Mouse (Mus musculus): ENCODE data around the gene Clic4. TPM values are rescaled to one million over a fixed set of nuclear protein-coding genes. Genes with fewer than 3 reads are reported as not detected.
A peak's percentile ranks its signal among the peaks of the same experiment; 100 is the strongest.

Clic4 gene
- polyA plus RNA-seq, 1 experiment from 2014 or later = 147 TPM

DNA sequence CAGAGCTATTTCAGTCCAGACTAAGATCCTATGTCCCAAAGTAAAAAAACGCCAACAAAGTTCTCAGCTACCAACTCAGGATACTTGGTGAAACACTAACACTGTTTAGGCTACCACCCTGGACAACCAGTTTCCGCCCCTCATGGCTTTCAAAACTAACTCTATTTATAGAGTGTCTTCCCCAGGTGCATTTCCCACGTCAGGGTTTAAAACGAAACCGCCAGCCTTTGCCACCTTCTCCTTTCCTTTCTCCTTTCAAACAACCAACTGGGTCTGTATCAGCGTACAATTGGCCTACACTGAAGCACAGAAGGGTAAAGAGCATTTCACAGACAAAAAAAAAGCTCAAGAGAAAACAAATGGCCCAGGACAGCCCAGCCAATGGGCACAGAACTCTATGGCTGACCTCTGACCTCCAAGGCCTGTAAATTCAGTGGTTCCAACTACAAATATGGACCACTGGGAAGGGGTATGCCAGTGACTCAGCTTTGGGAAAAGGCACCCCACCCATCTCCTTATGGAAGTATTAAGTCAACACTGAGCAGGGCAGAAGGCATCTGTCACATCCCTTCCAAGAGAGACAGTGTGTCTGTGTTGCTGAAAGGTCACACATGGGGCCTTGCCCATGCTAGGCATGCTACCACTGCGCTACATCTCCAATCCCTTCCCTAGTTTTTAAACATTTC lies 2.8 kb downstream of the Clic4 start:
- no peak for DNase-seq (ENCODE audit: low spot score)
- no peaks in the 10 kb centered on the region for H3K9me3 ChIP-seq (replicated peaks; ENCODE audit: low read length)
- WGBS = 59% methylated on average over 7 of the region's 7 CpGs
- peak overlapping the region; percentile 89; the same call in 1 of the 2 replicates for H3K9ac ChIP-seq (ENCODE audit: low read depth, low read length)
- no peak for TF ChIP-seq CTCF (IDR thresholded peaks at IDR 0.05; ENCODE audit: low read depth)
- H3K4me3 ChIP-seq (replicated peaks; ENCODE audit: low read depth, low read length) = peak overlapping the region; percentile 83
- no peaks in the 10 kb centered on the region for H3K36me3 ChIP-seq (ENCODE audit: insufficient read depth, low read length)
- ATAC-seq (replicated peaks; ENCODE audit: low FRiP score, low read depth) = no peak
- peaks cover 34% of the 10 kb centered on the region for H3K4me1 ChIP-seq (replicated peaks; ENCODE audit: insufficient read depth, low read length)
- H3K27me3 ChIP-seq (ENCODE audit: insufficient read depth, low read length) = no peaks in the 10 kb centered on the region
- H3K4me2 ChIP-seq (ENCODE audit: low read length) = peak overlapping the region; percentile 53
- H3K27ac ChIP-seq = 0 out of 2 replicates have a peak overlapping the region, but pooled peaks have one; percentile 37

DNA sequence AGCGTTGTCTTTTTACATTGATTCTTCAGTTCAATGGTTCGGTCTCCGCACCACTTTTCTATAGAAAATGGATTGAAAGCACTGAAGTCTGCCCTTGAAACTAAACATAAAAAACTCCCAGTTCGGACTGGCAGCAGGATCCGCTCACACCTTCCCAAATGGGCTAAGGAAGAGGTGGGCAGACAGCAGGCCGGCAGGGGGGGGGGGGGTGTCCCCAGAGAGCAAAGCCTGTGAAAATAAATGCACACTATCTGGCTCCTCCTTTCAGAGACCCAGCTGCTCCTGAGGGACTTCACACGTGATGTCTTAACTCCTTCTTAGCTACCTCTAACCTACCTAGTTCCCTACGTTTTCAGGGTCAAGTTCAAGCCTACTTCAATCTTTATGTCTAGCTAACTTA lies 5.1 kb downstream of the Clic4 start:
- no peak for ATAC-seq (replicated peaks; ENCODE audit: low FRiP score, low read depth)
- Histone ChIP-seq H3K4me1 (replicated peaks; ENCODE audit: insufficient read depth, low read length) (peaks cover 27% of the 10 kb centered on the region; the same call in 1 of the 2 replicates), H3K4me2 (ENCODE audit: low read length) (peak overlapping the region; percentile 13), H3K27ac (peak overlapping the region; percentile 47; the same call in 1 of the 2 replicates), H3K9ac (ENCODE audit: low read depth, low read length) (no peak overlapping the region), H3K36me3 (ENCODE audit: insufficient read depth, low read length) (0 out of 2 replicates have a peak, but pooled peaks cover 2% of the 10 kb centered on the region), H3K4me3 (replicated peaks; ENCODE audit: low read depth, low read length) (no peak overlapping the region), H3K9me3 (replicated peaks; ENCODE audit: low read length) (no peaks in the 10 kb centered on the region), H3K27me3 (ENCODE audit: insufficient read depth, low read length) (no peaks in the 10 kb centered on the region)
- no peak for TF ChIP-seq CTCF (IDR thresholded peaks at IDR 0.05; ENCODE audit: low read depth)
- 37% methylated on average over 8 of the region's 8 CpGs for WGBS
- DNase-seq (ENCODE audit: low spot score) = no peak

DNA sequence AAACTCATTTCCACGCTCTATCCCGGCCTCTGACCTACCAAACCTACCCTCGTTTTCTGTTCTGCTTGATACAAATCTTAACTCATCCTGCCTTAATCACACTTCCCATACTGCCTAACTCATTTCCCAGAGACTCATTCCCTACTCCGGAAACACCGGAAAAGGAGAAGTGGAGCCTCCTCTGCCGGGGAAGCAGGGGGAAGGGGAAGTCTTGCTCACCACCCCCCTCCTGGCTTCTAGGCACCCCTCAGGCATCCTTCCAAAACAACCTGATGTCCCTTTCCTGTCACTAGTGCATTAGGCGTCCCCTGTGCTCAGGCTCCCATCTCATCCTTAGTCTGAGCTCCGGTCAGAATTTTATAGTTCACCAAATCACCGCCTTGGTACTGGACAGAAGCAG lies 5.6 kb downstream of the Clic4 start:
- Histone ChIP-seq H3K9ac (ENCODE audit: low read depth, low read length) (no peak overlapping the region), H3K4me2 (ENCODE audit: low read length) (peak overlapping the region; percentile 13), H3K36me3 (ENCODE audit: insufficient read depth, low read length) (0 out of 2 replicates have a peak, but pooled peaks cover 7% of the 10 kb centered on the region), H3K4me3 (replicated peaks; ENCODE audit: low read depth, low read length) (no peak overlapping the region), H3K4me1 (replicated peaks; ENCODE audit: insufficient read depth, low read length) (peaks cover 27% of the 10 kb centered on the region; the same call in 1 of the 2 replicates), H3K27ac (peak overlapping the region; percentile 47; the same call in 1 of the 2 replicates), H3K9me3 (replicated peaks; ENCODE audit: low read length) (no peaks in the 10 kb centered on the region), H3K27me3 (ENCODE audit: insufficient read depth, low read length) (no peaks in the 10 kb centered on the region)
- no peak for ATAC-seq (replicated peaks; ENCODE audit: low FRiP score, low read depth)
- DNase-seq (ENCODE audit: low spot score) = peak; percentile 68
- 48% methylated on average over 9 of the region's 9 CpGs for WGBS
- TF ChIP-seq CTCF (IDR thresholded peaks at IDR 0.05; ENCODE audit: low read depth) = no peak

DNA sequence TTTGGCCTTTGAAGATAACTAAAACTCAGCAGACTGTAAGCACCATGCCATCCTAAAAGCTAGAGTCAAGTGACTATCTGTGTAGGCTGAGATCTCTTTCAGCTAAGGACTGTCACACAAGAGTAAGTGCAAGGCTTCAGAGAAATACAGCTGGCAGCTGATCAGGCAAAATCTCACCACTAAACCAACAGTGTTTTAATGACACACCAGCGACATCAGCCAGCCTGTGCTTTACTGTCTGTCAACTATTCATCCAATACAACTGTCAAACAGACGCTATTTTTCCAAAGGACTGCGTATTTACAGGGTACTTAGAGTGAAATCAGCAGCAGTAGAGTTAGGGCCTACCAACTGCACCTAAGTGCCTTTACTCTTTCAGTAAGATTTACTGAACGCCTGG lies 12.2 kb downstream of the Clic4 start:
- H3K27me3 ChIP-seq (ENCODE audit: insufficient read depth, low read length) = no peaks in the 10 kb centered on the region
- peaks cover 12% of the 10 kb centered on the region for H3K4me1 ChIP-seq (replicated peaks; ENCODE audit: insufficient read depth, low read length)
- H3K9ac ChIP-seq (ENCODE audit: low read depth, low read length) = no peak overlapping the region
- ATAC-seq (replicated peaks; ENCODE audit: low FRiP score, low read depth) = no peak
- H3K9me3 ChIP-seq (replicated peaks; ENCODE audit: low read length) = no peaks in the 10 kb centered on the region
- 50% methylated on average over 4 of the region's 4 CpGs for WGBS
- no peak overlapping the region for H3K27ac ChIP-seq
- no peak for DNase-seq (ENCODE audit: low spot score)
- H3K4me2 ChIP-seq (ENCODE audit: low read length) = no peak overlapping the region
- TF ChIP-seq CTCF (IDR thresholded peaks at IDR 0.05; ENCODE audit: low read depth) = no peak
- no peak overlapping the region for H3K4me3 ChIP-seq (replicated peaks; ENCODE audit: low read depth, low read length)
- H3K36me3 ChIP-seq (ENCODE audit: insufficient read depth, low read length) = 0 out of 2 replicates have a peak, but pooled peaks cover 12% of the 10 kb centered on the region

DNA sequence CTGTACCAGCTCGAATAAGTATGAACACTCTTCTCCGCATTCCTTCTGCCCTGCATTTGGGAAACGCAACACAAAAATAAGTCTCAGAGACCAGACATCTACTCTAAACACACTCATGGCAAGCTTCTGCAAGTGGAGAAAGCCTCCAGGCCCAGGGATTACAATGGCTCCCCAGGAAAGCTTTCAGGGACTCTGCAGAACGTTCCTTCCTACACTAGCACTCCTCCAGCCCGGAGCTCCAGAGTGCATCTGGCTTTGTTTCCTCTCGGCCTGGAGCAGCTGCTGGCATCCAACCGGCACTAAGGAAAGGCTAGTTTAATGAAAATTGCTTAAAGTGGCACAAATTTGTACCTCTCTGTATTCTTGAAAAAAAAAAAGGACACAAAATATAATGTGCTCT lies 14.1 kb downstream of the Clic4 start:
- no peaks in the 10 kb centered on the region for H3K27me3 ChIP-seq (ENCODE audit: insufficient read depth, low read length)
- H3K27ac ChIP-seq = peak overlapping the region; percentile 33; the same call in 1 of the 2 replicates
- ATAC-seq (replicated peaks; ENCODE audit: low FRiP score, low read depth) (no peak), DNase-seq (ENCODE audit: low spot score) (no peak)
- no peaks in the 10 kb centered on the region for H3K9me3 ChIP-seq (replicated peaks; ENCODE audit: low read length)
- H3K4me1 ChIP-seq (replicated peaks; ENCODE audit: insufficient read depth, low read length) = peaks cover 22% of the 10 kb centered on the region
- H3K36me3 ChIP-seq (ENCODE audit: insufficient read depth, low read length) = 0 out of 2 replicates have a peak, but pooled peaks cover 12% of the 10 kb centered on the region
- H3K4me2 ChIP-seq (ENCODE audit: low read length) = peak overlapping the region; percentile 11; the same call in 1 of the 2 replicates
- WGBS = 35% methylated on average over 7 of the region's 7 CpGs
- no peak overlapping the region for H3K9ac ChIP-seq (ENCODE audit: low read depth, low read length)
- no peak for TF ChIP-seq CTCF (IDR thresholded peaks at IDR 0.05; ENCODE audit: low read depth)
- no peak overlapping the region for H3K4me3 ChIP-seq (replicated peaks; ENCODE audit: low read depth, low read length)

DNA sequence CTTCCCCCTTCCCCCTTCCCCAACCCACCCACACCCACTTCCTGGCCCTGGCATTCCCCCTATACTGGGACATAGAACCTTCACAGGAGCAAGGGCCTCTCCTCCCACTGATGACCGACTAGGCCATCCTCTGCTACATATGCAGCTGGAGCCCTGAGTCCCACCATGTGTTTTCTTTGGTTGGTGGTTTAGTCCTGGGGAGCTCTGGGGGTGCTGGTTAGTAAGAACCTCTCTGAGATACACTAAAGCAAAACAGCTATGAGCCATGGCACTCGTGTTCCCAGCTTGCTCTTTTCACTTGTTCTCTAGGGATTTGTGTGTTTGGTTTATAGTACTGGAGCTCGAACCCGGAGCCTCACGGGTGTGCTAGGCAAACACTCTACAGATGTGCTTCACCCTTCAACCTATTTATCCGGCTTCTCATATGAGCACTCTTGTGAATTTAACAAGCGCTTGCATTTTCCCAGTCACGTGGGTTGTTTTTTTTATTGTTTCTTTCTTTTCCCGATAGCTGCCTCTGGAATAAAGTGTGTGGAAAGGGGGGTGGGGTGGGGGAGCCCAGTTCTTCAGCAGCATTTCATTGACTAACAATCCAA lies 14.6 kb downstream of the Clic4 start:
- H3K27ac ChIP-seq = peak overlapping the region; percentile 38; the same call in 1 of the 2 replicates
- no peak overlapping the region for H3K9ac ChIP-seq (ENCODE audit: low read depth, low read length)
- 0 out of 2 replicates have a peak overlapping the region, but pooled peaks have one; percentile 11 for H3K4me2 ChIP-seq (ENCODE audit: low read length)
- WGBS = 47% methylated on average over 9 of the region's 9 CpGs
- no peaks in the 10 kb centered on the region for H3K27me3 ChIP-seq (ENCODE audit: insufficient read depth, low read length)
- ATAC-seq (replicated peaks; ENCODE audit: low FRiP score, low read depth) (no peak), DNase-seq (ENCODE audit: low spot score) (no peak)
- TF ChIP-seq CTCF (IDR thresholded peaks at IDR 0.05; ENCODE audit: low read depth) = no peak
- H3K9me3 ChIP-seq (replicated peaks; ENCODE audit: low read length) = no peaks in the 10 kb centered on the region
- H3K4me3 ChIP-seq (replicated peaks; ENCODE audit: low read depth, low read length) = no peak overlapping the region
- 0 out of 2 replicates have a peak, but pooled peaks cover 12% of the 10 kb centered on the region for H3K36me3 ChIP-seq (ENCODE audit: insufficient read depth, low read length)
- peaks cover 28% of the 10 kb centered on the region for H3K4me1 ChIP-seq (replicated peaks; ENCODE audit: insufficient read depth, low read length)

Data from kidney, postnatal 0 days (tissue).